Mouse (Mus musculus): ENCODE results near the gene Atp6v0e2.

DNA sequence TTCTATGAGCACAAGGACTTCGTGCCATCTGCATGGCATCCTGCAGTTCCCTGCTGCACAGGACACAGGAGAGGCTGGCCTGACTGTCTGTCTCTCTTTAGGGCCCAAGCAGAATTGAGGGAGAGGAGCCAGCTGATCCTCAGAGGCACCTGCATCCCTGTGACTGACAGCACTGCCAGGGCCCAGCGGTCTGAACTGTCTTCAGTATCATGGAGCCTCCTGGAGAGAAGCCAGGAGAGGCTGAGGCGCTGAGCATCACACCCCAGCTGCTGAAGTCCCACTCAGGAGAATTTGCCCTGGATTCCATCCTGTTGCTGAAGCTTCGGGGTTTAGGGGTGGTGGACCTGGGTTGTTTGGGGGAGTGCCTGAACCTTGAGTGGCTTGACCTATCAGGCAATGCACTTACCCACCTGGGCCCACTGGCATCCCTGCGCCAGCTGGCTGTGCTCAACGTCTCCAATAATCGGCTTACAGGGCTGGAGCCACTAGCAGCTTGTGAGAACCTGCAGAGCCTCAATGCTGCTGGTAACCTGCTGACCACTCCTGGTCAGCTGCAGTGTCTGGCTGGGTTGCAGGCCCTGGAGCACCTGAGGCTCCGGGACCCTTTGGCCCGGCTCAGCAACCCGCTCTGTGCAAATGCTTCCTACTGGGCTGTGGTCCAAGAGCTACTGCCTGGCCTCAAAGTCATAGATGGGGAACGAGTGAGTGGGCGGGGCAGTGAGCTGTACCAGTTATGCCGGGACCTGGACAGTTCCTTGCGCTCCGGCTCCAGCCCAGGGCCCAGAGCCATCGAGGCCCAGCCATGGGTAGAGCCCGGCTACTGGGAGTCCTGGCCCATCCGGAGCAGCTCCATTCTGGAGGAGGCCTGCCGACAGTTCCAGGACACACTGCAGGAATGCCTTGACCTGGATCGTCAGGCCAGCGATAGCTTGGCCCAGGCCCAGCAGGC is 30.9 kb downstream of the Atp6v0e2 start:
- TF ChIP-seq HCFC1 (IDR thresholded peaks at IDR 0.05; ENCODE audit: low read depth, low read length) = no peak
- TF ChIP-seq CTCF (conservative IDR thresholded peaks at IDR 0.05 in 1 of 2, IDR thresholded peaks at IDR 0.05 in 1 of 2; ENCODE audit: low read depth in 2 of 2, low read length in 2 of 2) = no peak
- TF ChIP-seq GABPA (IDR thresholded peaks at IDR 0.05; ENCODE audit: insufficient replicate concordance, low read depth, low read length) = no peak
- no peak for TF ChIP-seq POLR2A (IDR thresholded peaks at IDR 0.05; ENCODE audit: low read depth, low read length)
- TF ChIP-seq EP300 (IDR thresholded peaks at IDR 0.05; ENCODE audit: low read length) = no peak

Measured in CH12.LX (cell line).